Mouse (Mus musculus) neural tube, embryonic 13.5 days (tissue): ENCODE measurements around the gene 1600015I10Rik. TPM values are rescaled to one million over a fixed set of nuclear protein-coding genes. Genes with fewer than 3 reads are reported as not detected.
"Not testable (repeated sequence)": the region's sequence is repeated elsewhere in the genome, so short reads cannot be mapped to it uniquely, and the experiment has no call there.

Source experiments
- ATAC-seq: fragments of 200-750 bp; cut with Nextera tagmentation; 2 replicates; pipeline ENCODE4 v1.8.0; 2017; ENCODE audit warnings: low read depth, mild to moderate bottlenecking, moderate TSS enrichment, moderate library complexity
- H3K27ac ChIP-seq: fragments of 300-500 bp; sonication (generic); replicated peaks from 2 replicates; pipeline ENCODE4 v1.5.1; 2015; ENCODE audit warnings: moderate library complexity, mild to moderate bottlenecking, inconsistent platforms
- H3K27me3 ChIP-seq: fragments of 300-500 bp; sonication (generic); 2 replicates; pipeline ENCODE4 v1.6.1; 2015; ENCODE audit warnings: mild to moderate bottlenecking, inconsistent platforms
- H3K36me3 ChIP-seq: fragments of 300-500 bp; sonication (generic); 2 replicates; pipeline ENCODE4 v1.6.1; 2015; ENCODE audit warnings: mild to moderate bottlenecking, inconsistent platforms
- H3K4me1 ChIP-seq: fragments of 300-500 bp; sonication (generic); replicated peaks from 2 replicates; pipeline ENCODE4 v1.6.1; 2015; ENCODE audit warnings: inconsistent platforms
- H3K4me2 ChIP-seq: fragments of 300-500 bp; sonication (generic); 2 replicates; pipeline ENCODE4 v1.6.1; 2015; ENCODE audit warnings: inconsistent platforms, mild to moderate bottlenecking, moderate library complexity
- H3K4me3 ChIP-seq: fragments of 300-500 bp; sonication (generic); 2 replicates; pipeline ENCODE4 v1.5.1; 2015; ENCODE audit warnings: mild to moderate bottlenecking, inconsistent platforms
- H3K9ac ChIP-seq: fragments of 300-500 bp; sonication (generic); 2 replicates; pipeline ENCODE4 v1.6.1; 2015; ENCODE audit warnings: moderate library complexity, mild to moderate bottlenecking, inconsistent platforms
- H3K9me3 ChIP-seq: fragments of 300-500 bp; sonication (generic); 2 replicates; pipeline ENCODE4 v1.6.1; 2016; ENCODE audit warnings: inconsistent platforms
- WGBS: fragments of 180-500 bp; shearing (Covaris S2); methylation state at CpG from one replicate; pipeline ENCODE4 v1.1.7; 2015; 5-methylcytosine and 5-hydroxymethylcytosine counted together
- polyA plus RNA-seq: library from polyadenylated mRNA; unstranded; fragments of >200 nt; fragmentation: Nextera tagmentation; extraction: Ambion mirVana; gene quantifications from 2 replicates; pipeline ENCODE4 v1.2.1, GENCODE M21; 2015

1600015I10Rik gene
- polyA plus RNA-seq = not detected in 2 replicates

GRCm38 (mm10) chr6:48929595-48929994, at the start of gene 1600015I10Rik:
TSS of gene 1600015I10Rik (plus strand) at chr6:48929895.
- Histone ChIP-seq H3K9ac (no peak within 1 kb of the TSS), H3K27ac (no peak within 1 kb of the TSS), H3K27me3 (no peaks in the 10 kb centered on the region), H3K4me2 (no peak within 1 kb of the TSS), H3K36me3 (no peaks in the 10 kb centered on the region), H3K9me3 (no peaks in the 10 kb centered on the region), H3K4me3 (no peak within 1 kb of the TSS), H3K4me1 (no peaks in the 10 kb centered on the region)
- no peak for ATAC-seq
- 91% methylated on average over 5 of the region's 5 CpGs for WGBS

- Histone ChIP-seq H3K9ac (no peak overlapping the region), H3K27ac (no peak overlapping the region), H3K4me1 (no peaks in the 10 kb centered on the region), H3K36me3 (no peaks in the 10 kb centered on the region), H3K27me3 (no peaks in the 10 kb centered on the region), H3K4me2 (no peak overlapping the region), H3K9me3 (no peaks in the 10 kb centered on the region; the same call in 1 of the 2 replicates), H3K4me3 (no peak overlapping the region)
- ATAC-seq = no peak
- WGBS = 86% methylated on average over 4 of the region's 4 CpGs
Measured at GRCm38 (mm10) chr6:48894203-48894602, 35.5 kb upstream of the 1600015I10Rik start.

DNA sequence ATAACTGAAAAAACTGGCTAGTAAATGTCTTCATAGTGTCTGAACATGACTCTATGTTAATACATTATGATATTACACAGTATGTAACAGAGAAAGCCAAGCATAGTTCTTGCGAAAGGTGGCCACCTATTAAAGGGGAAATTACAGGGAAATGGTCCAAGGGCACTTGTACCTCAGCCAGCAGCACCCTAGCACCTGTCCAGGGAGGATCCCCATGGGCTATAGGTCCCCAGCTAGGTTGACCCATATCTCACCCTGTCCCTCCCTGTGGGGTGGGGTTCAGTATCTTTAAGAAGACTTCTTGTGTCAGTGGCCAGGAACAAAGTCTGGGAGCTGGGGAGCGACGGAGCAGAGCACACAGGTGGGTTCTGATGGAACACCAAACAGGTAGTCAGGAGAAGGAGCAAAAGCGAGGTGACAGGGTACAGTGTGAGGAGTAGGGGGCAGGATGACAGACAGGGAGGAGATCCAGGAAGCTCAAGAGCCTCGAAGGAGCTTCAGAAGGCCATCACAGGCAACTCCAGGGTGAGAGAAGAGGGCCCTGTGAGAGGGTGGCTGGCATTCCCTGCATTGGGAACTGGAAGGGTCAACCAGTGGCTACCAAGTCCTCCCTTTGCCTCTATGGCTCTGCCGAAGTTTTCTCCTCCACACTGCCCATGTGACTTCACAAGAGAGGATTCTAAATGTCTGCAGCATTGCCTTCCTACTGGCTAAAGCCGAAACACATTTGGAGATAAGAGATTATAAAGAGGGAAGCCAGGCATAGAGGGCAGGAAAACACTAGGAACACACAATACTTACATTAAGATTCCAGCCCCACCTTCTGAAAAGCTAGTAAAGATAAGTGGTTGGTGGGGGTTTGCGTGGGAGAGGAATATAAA, 34.5 kb upstream of the 1600015I10Rik start:
- Histone ChIP-seq H3K4me3 (no peak overlapping the region), H3K4me1 (no peaks in the 10 kb centered on the region), H3K4me2 (no peak overlapping the region), H3K36me3 (no peaks in the 10 kb centered on the region), H3K9ac (no peak overlapping the region), H3K27ac (no peak overlapping the region), H3K27me3 (no peaks in the 10 kb centered on the region), H3K9me3 (no peaks in the 10 kb centered on the region; the same call in 1 of the 2 replicates)
- 89% methylated on average over 8 of the region's 8 CpGs for WGBS
- no peak for ATAC-seq

DNA sequence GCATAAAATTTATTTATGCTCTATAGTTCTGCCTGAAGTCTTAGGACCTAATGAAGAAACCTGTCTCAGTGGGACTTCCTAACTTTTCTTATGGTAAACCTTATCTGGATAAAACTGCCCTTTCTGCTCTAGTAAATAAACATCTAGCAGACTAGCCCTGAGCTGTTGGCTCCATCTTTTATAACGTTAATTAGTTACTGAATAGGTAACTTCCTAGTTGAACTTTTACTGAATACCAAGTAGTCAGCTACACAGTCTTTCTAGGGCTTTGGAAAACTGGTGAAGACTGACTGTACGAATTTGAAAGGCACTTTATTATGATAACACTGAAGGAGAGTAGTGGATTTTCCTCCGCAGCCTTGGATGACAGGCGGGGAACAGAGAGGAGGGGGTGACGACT, 33.8 kb upstream of the 1600015I10Rik start:
- no peaks in the 10 kb centered on the region for H3K4me1 ChIP-seq
- 85% methylated on average over 5 of the region's 5 CpGs for WGBS
- no peak overlapping the region for H3K4me2 ChIP-seq
- H3K4me3 ChIP-seq = no peak overlapping the region
- ATAC-seq = no peak
- H3K9ac ChIP-seq = no peak overlapping the region
- H3K36me3 ChIP-seq = no peaks in the 10 kb centered on the region
- no peaks in the 10 kb centered on the region; the same call in 1 of the 2 replicates for H3K9me3 ChIP-seq
- no peaks in the 10 kb centered on the region for H3K27me3 ChIP-seq
- no peak overlapping the region for H3K27ac ChIP-seq

DNA sequence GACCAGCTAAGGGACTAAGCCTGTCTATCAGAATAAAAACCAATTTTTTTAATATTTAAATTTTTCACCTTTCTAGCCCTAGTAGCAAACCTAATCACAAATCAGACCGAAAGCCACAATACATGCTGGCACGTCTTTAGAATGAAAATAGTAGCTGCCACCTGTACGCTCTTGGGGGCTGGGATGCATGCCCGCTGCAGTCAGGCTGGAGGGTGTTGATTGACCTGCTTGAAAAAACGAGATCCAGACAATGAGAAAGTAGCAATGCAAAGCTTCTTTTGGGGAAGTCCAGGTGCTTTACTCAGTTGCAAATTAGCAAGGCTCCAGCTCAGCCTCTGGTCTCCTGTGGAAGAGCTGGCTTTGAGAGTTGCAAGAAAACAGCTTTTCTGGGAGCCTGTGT, 32.7 kb upstream of the 1600015I10Rik start:
- H3K36me3 ChIP-seq = no peaks in the 10 kb centered on the region
- no peak overlapping the region for H3K4me3 ChIP-seq
- H3K4me2 ChIP-seq = no peak overlapping the region
- WGBS = 86% methylated on average over 5 of the region's 5 CpGs
- H3K27ac ChIP-seq = no peak overlapping the region
- H3K9ac ChIP-seq = no peak overlapping the region
- H3K9me3 ChIP-seq = no peaks in the 10 kb centered on the region; the same call in 1 of the 2 replicates
- H3K4me1 ChIP-seq = no peaks in the 10 kb centered on the region
- no peak for ATAC-seq
- no peaks in the 10 kb centered on the region for H3K27me3 ChIP-seq

DNA sequence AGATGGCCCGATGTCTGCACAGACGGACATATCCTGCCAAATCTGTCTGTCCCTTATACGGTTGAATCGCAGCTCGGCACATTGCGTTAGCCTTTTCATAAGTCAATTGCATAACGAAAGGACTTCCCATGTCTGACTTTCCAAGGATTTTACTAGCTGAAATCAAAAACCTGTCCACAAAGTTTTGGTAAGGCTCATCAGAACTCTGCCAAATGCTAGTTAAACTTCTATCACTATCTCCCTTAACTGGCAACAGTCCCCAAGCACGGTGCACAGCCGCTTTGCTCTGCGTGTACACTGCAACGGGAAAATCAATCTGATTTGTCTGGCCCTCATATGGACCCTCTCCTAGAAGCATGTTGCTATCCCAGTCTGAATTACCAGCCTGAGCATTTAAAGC, 28.4 kb upstream of the 1600015I10Rik start:
- not testable (repeated sequence) for H3K27me3 ChIP-seq, ATAC-seq
- 95% methylated on average over 11 of the region's 11 CpGs for WGBS

GRCm38 (mm10) chr6:48902511-48903406, 26.9 kb upstream of the 1600015I10Rik start:
- H3K9ac ChIP-seq = no peak overlapping the region

More for the DNA sequence above, 28.4 kb upstream of the 1600015I10Rik start:
- not testable (repeated sequence) for H3K9me3 ChIP-seq, H3K27ac ChIP-seq, H3K9ac ChIP-seq, H3K4me3 ChIP-seq, H3K4me2 ChIP-seq, H3K4me1 ChIP-seq, H3K36me3 ChIP-seq

DNA sequence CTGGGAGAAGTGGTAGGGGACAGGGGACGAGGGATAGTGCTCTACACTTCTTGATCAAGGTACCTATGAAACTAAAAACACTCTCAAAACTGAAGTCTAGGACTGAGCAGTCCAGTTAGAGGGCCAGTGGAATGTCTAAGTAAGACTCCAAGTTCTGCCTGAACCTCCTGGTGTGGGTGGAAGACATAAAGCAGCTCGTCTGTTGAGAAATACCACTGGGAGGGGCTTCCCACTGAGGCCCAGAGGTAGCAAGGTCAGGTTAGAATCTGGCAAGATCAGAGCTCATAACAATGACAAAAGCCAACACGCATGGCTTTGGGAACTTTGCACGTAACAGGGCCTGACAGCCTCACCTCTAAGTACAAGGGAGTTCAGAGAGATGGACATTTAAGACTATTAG, 26.3 kb upstream of the 1600015I10Rik start:
- ATAC-seq = no peak
- Histone ChIP-seq H3K9me3 (no peaks in the 10 kb centered on the region), H3K27me3 (no peaks in the 10 kb centered on the region), H3K36me3 (no peaks in the 10 kb centered on the region), H3K4me2 (no peak overlapping the region), H3K9ac (no peak overlapping the region), H3K4me3 (no peak overlapping the region), H3K4me1 (no peaks in the 10 kb centered on the region), H3K27ac (no peak overlapping the region)
- WGBS = 81% methylated on average over 4 of the region's 4 CpGs

More at GRCm38 (mm10) chr6:48902511-48903406, 26.9 kb upstream of the 1600015I10Rik start:
- Histone ChIP-seq H3K9me3 (no peaks in the 10 kb centered on the region), H3K4me1 (no peaks in the 10 kb centered on the region), H3K36me3 (no peaks in the 10 kb centered on the region), H3K4me2 (no peak overlapping the region), H3K27me3 (no peaks in the 10 kb centered on the region), H3K4me3 (no peak overlapping the region), H3K27ac (no peak overlapping the region)
- WGBS = 89% methylated on average over 17 of the region's 17 CpGs
- ATAC-seq = no peak

DNA sequence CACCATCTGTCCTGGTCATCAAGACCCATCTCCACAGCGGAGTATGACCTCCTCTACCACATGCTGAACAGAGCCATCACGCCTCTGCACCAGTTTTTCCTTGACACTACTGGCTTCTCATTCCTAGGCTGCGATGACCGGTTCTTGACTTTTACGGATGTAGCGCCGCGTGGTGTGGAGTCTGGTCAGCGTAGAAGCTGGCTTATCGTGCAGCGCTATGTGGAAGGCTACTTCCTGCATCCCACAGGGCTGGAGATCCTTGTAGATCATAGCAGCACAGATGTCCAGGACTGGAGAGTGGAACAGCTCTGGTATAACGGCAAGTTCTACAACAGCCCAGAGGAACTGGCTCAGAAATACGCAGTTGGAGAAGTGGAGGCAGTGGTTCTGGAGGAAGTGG, 24.1 kb upstream of the 1600015I10Rik start:
- no peak for ATAC-seq
- H3K9me3 ChIP-seq = no peaks in the 10 kb centered on the region
- no peaks in the 10 kb centered on the region for H3K27me3 ChIP-seq
- H3K4me2 ChIP-seq = no peak overlapping the region
- 94% methylated on average over 13 of the region's 13 CpGs for WGBS
- no peak overlapping the region for H3K27ac ChIP-seq
- no peaks in the 10 kb centered on the region for H3K4me1 ChIP-seq
- no peaks in the 10 kb centered on the region for H3K36me3 ChIP-seq
- H3K9ac ChIP-seq = no peak overlapping the region
- no peak overlapping the region for H3K4me3 ChIP-seq

GRCm38 (mm10) chr6:48906371-48906770, 23.3 kb upstream of the 1600015I10Rik start:
- ATAC-seq = no peak
- H3K4me1 ChIP-seq = no peaks in the 10 kb centered on the region
- 93% methylated on average over 14 of the region's 14 CpGs for WGBS
- H3K27ac ChIP-seq = no peak overlapping the region
- no peaks in the 10 kb centered on the region for H3K27me3 ChIP-seq
- H3K4me2 ChIP-seq = no peak overlapping the region
- no peaks in the 10 kb centered on the region for H3K36me3 ChIP-seq
- no peaks in the 10 kb centered on the region for H3K9me3 ChIP-seq
- no peak overlapping the region for H3K4me3 ChIP-seq
- H3K9ac ChIP-seq = no peak overlapping the region

- no peak for ATAC-seq
- 85% methylated on average over 1 of the region's 1 CpGs for WGBS
- H3K36me3 ChIP-seq = no peaks in the 10 kb centered on the region
Measured at GRCm38 (mm10) chr6:48909229-48909628, 20.5 kb upstream of the 1600015I10Rik start.

DNA sequence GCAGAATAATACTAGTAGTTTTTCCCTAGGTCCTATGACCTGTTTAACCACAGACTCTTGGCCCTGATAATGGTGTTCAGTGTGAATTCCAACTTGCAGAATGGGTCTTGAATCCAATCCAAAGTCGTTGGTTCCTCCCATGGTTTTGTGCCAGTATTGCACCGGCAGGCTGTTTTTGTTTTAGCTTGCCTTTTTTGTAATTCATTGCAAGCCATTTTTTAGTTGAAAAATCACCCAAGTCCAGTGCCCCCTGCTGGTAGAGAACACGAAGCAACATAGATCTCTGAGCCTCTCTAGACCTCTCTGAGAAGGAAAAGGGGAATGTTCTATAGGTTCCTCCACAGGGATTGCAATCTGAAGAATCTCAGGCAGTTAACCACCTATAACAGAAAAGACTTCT, 17.7 kb upstream of the 1600015I10Rik start:
- Histone ChIP-seq H3K27me3 (no peaks in the 10 kb centered on the region), H3K4me3 (no peak overlapping the region), H3K36me3 (no peaks in the 10 kb centered on the region), H3K27ac (no peak overlapping the region), H3K4me1 (no peaks in the 10 kb centered on the region), H3K9ac (no peak overlapping the region), H3K4me2 (no peak overlapping the region), H3K9me3 (no peaks in the 10 kb centered on the region)
- WGBS = 45% methylated on average over 3 of the region's 3 CpGs
- no peak for ATAC-seq

More at GRCm38 (mm10) chr6:48909229-48909628, 20.5 kb upstream of the 1600015I10Rik start:
- Histone ChIP-seq H3K27ac (no peak overlapping the region), H3K27me3 (no peaks in the 10 kb centered on the region), H3K4me2 (no peak overlapping the region), H3K9ac (no peak overlapping the region), H3K4me1 (no peaks in the 10 kb centered on the region), H3K9me3 (no peaks in the 10 kb centered on the region), H3K4me3 (no peak overlapping the region)
